Mouse (Mus musculus): ENCODE results near the gene Lpgat1. TPM values are rescaled to one million over a fixed set of nuclear protein-coding genes. Genes with fewer than 3 reads are reported as not detected.

The Lpgat1 gene
- polyA plus RNA-seq, 1 experiment from 2014 or later, result 12.4 TPM

- ATAC-seq (ENCODE audit: insufficient read depth, low FRiP score), result no peak
- WGBS, result 69% methylated on average over 2 of the region's 2 CpGs
These were observed 7.8 kb upstream of the Lpgat1 start for GRCm38 (mm10) chr1:191709811-191710210.

GRCm38 (mm10) chr1:191712224-191712838, 5.3 kb upstream of the Lpgat1 start:
- Histone ChIP-seq H3K4me1 (ENCODE audit: control insufficient read depth, insufficient read depth, low read length) (0 out of 2 replicates have a peak, but pooled peaks cover 4% of the 10 kb centered on the region), H3K9me3 (replicated peaks; ENCODE audit: control insufficient read depth, low read length) (no peaks in the 10 kb centered on the region), H3K27ac (ENCODE audit: low read length) (no peak overlapping the region), H3K27me3 (ENCODE audit: control insufficient read depth, insufficient read depth, low read length) (no peaks in the 10 kb centered on the region), H3K36me3 (ENCODE audit: control insufficient read depth, insufficient read depth, low read length) (no peaks in the 10 kb centered on the region), H3K9ac (ENCODE audit: low read length) (no peak overlapping the region), H3K4me2 (ENCODE audit: low read depth, low read length) (no peak overlapping the region), H3K4me3 (replicated peaks; ENCODE audit: low read length) (no peak overlapping the region)
- 82% methylated on average over 4 of the region's 4 CpGs for WGBS
- no peak for ATAC-seq (ENCODE audit: insufficient read depth, low FRiP score)

More at GRCm38 (mm10) chr1:191709811-191710210, 7.8 kb upstream of the Lpgat1 start:
- no peak overlapping the region for H3K27ac ChIP-seq (ENCODE audit: low read length)
- no peaks in the 10 kb centered on the region for H3K9me3 ChIP-seq (replicated peaks; ENCODE audit: control insufficient read depth, low read length)
- no peak overlapping the region for H3K4me3 ChIP-seq (replicated peaks; ENCODE audit: low read length)
- H3K27me3 ChIP-seq (ENCODE audit: control insufficient read depth, insufficient read depth, low read length), result no peaks in the 10 kb centered on the region
- H3K9ac ChIP-seq (ENCODE audit: low read length), result no peak overlapping the region
- no peaks in the 10 kb centered on the region for H3K4me1 ChIP-seq (ENCODE audit: control insufficient read depth, insufficient read depth, low read length)
- H3K4me2 ChIP-seq (ENCODE audit: low read depth, low read length), result no peak overlapping the region
- H3K36me3 ChIP-seq (ENCODE audit: control insufficient read depth, insufficient read depth, low read length), result no peaks in the 10 kb centered on the region

DNA sequence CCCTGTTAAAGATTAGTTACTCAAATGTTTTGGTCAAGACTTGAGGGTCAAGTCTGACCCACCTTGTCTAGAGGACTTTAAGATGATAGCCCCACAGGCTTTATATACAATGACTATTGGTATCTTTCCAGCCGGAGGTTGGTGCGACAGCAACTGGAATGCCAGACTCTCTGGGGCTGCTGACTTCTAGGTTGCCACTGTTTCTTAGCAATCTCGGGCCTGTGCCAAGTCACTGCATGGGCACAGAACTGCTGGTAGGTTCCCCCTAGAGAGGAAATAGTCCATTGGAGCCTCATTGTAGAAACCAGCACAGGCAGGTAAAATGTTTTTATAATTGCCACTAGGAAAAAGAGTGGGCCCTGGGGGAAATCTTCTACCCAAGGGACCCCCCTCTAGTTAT, 3.8 kb upstream of the Lpgat1 start:
- no peak overlapping the region for H3K4me2 ChIP-seq (ENCODE audit: low read depth, low read length)
- no peak overlapping the region for H3K4me3 ChIP-seq (replicated peaks; ENCODE audit: low read length)
- no peaks in the 10 kb centered on the region for H3K27me3 ChIP-seq (ENCODE audit: control insufficient read depth, insufficient read depth, low read length)
- H3K4me1 ChIP-seq (ENCODE audit: control insufficient read depth, insufficient read depth, low read length), result 0 out of 2 replicates have a peak, but pooled peaks cover 4% of the 10 kb centered on the region
- H3K27ac ChIP-seq (ENCODE audit: low read length), result no peak overlapping the region
- ATAC-seq (ENCODE audit: insufficient read depth, low FRiP score), result no peak
- H3K36me3 ChIP-seq (ENCODE audit: control insufficient read depth, insufficient read depth, low read length), result no peaks in the 10 kb centered on the region
- H3K9ac ChIP-seq (ENCODE audit: low read length), result no peak overlapping the region
- no peaks in the 10 kb centered on the region for H3K9me3 ChIP-seq (replicated peaks; ENCODE audit: control insufficient read depth, low read length)
- 82% methylated on average over 3 of the region's 3 CpGs for WGBS

GRCm38 (mm10) chr1:191715150-191715549, 2.5 kb upstream of the Lpgat1 start:
- no peaks in the 10 kb centered on the region for H3K27me3 ChIP-seq (ENCODE audit: control insufficient read depth, insufficient read depth, low read length)
- no peaks in the 10 kb centered on the region for H3K36me3 ChIP-seq (ENCODE audit: control insufficient read depth, insufficient read depth, low read length)
- no peak overlapping the region for H3K4me2 ChIP-seq (ENCODE audit: low read depth, low read length)
- WGBS, result 72% methylated on average over 2 of the region's 2 CpGs
- H3K4me3 ChIP-seq (replicated peaks; ENCODE audit: low read length), result no peak overlapping the region
- no peak overlapping the region for H3K9ac ChIP-seq (ENCODE audit: low read length)
- ATAC-seq (ENCODE audit: insufficient read depth, low FRiP score), result no peak
- no peaks in the 10 kb centered on the region for H3K9me3 ChIP-seq (replicated peaks; ENCODE audit: control insufficient read depth, low read length)
- 0 out of 2 replicates have a peak, but pooled peaks cover 9% of the 10 kb centered on the region for H3K4me1 ChIP-seq (ENCODE audit: control insufficient read depth, insufficient read depth, low read length)
- no peak overlapping the region for H3K27ac ChIP-seq (ENCODE audit: low read length)

DNA sequence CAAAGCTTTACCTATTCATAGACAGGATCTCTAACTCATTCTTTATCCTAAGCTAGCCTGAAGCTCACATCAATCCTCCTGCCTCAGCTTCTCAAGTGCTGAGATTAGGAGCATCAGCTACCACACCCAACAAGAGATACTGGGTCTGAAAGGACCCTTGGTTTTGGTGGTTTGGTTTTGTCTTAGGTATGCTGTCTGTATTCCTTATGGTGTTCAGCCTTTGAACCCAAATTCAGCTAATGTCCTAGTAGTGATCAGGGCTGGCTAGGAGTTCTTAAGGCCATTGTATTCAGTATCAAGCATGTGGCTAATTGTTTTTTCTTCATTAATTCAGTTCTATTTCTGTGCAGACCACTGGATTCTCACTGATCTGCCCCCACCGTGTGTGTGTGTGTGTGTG, 493 bp upstream of the Lpgat1 start:
- H3K9me3 ChIP-seq (replicated peaks; ENCODE audit: control insufficient read depth, low read length), result no peaks in the 10 kb centered on the region
- WGBS, result 4% methylated on average over 1 of the region's 1 CpGs
- H3K9ac ChIP-seq (ENCODE audit: low read length), result peak overlapping the region; percentile 97
- H3K27me3 ChIP-seq (ENCODE audit: control insufficient read depth, insufficient read depth, low read length), result no peaks in the 10 kb centered on the region
- H3K27ac ChIP-seq (ENCODE audit: low read length), result peak overlapping the region; percentile 92; the same call in 1 of the 2 replicates
- H3K4me2 ChIP-seq (ENCODE audit: low read depth, low read length), result peak overlapping the region; percentile 94
- peak overlapping the region; percentile 87 for H3K4me3 ChIP-seq (replicated peaks; ENCODE audit: low read length)
- no peak for ATAC-seq (ENCODE audit: insufficient read depth, low FRiP score)
- no peaks in the 10 kb centered on the region for H3K36me3 ChIP-seq (ENCODE audit: control insufficient read depth, insufficient read depth, low read length)
- H3K4me1 ChIP-seq (ENCODE audit: control insufficient read depth, insufficient read depth, low read length), result peaks cover 14% of the 10 kb centered on the region; the same call in 1 of the 2 replicates

GRCm38 (mm10) chr1:191718522-191719281, 1.1 kb downstream of the Lpgat1 start:
- peaks cover 14% of the 10 kb centered on the region for H3K4me1 ChIP-seq (ENCODE audit: control insufficient read depth, insufficient read depth, low read length)
- under 1% methylated on average over 70 of the region's 84 CpGs for whole genome bisulfite sequencing

GRCm38 (mm10) chr1:191719326-191719725, 1.7 kb downstream of the Lpgat1 start:
- Histone ChIP-seq H3K27ac (ENCODE audit: low read length) (peak overlapping the region; percentile 92; the same call in 1 of the 2 replicates), H3K4me3 (replicated peaks; ENCODE audit: low read length) (peak overlapping the region; percentile 87), H3K9me3 (replicated peaks; ENCODE audit: control insufficient read depth, low read length) (no peaks in the 10 kb centered on the region), H3K27me3 (ENCODE audit: control insufficient read depth, insufficient read depth, low read length) (no peaks in the 10 kb centered on the region), H3K4me2 (ENCODE audit: low read depth, low read length) (peak overlapping the region; percentile 94), H3K36me3 (ENCODE audit: control insufficient read depth, insufficient read depth, low read length) (no peaks in the 10 kb centered on the region), H3K4me1 (ENCODE audit: control insufficient read depth, insufficient read depth, low read length) (peaks cover 14% of the 10 kb centered on the region), H3K9ac (ENCODE audit: low read length) (peak overlapping the region; percentile 97)
- no peak for ATAC-seq (ENCODE audit: insufficient read depth, low FRiP score)
- WGBS, result 19% methylated on average over 11 of the region's 11 CpGs

More at GRCm38 (mm10) chr1:191718522-191719281, 1.1 kb downstream of the Lpgat1 start:
- Histone ChIP-seq H3K9me3 (replicated peaks; ENCODE audit: control insufficient read depth, low read length) (no peaks in the 10 kb centered on the region), H3K27me3 (ENCODE audit: control insufficient read depth, insufficient read depth, low read length) (no peaks in the 10 kb centered on the region), H3K36me3 (ENCODE audit: control insufficient read depth, insufficient read depth, low read length) (no peaks in the 10 kb centered on the region), H3K4me3 (replicated peaks; ENCODE audit: low read length) (peak overlapping the region; percentile 87), H3K9ac (ENCODE audit: low read length) (peak overlapping the region; percentile 97), H3K27ac (ENCODE audit: low read length) (peak overlapping the region; percentile 92), H3K4me2 (ENCODE audit: low read depth, low read length) (peak overlapping the region; percentile 94)
- ATAC-seq (ENCODE audit: insufficient read depth, low FRiP score), result no peak

DNA sequence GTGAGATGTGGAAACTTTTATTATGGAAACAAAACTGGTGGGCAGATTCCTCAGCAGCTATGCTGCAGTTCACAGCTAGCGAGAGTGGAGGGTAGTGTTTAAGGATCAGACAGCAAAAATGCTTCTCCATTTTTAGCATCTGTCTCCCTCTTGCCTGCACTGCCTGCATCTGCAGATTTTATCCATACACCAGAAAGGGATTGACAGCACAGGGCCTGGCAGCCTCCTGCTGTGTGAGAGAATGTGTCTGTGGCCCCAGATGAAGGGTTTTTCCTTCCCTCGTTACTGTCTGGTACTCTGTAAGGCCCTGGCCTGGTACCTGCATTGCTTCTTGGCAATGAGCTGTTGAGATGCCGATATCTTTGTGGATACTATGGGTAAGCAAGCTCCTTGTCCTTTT, 2.8 kb downstream of the Lpgat1 start:
- 0 out of 2 replicates have a peak overlapping the region, but pooled peaks have one; percentile 9 for H3K4me2 ChIP-seq (ENCODE audit: low read depth, low read length)
- H3K9me3 ChIP-seq (replicated peaks; ENCODE audit: control insufficient read depth, low read length), result no peaks in the 10 kb centered on the region
- H3K9ac ChIP-seq (ENCODE audit: low read length), result 0 out of 2 replicates have a peak overlapping the region, but pooled peaks have one; percentile 11
- H3K4me1 ChIP-seq (ENCODE audit: control insufficient read depth, insufficient read depth, low read length), result peaks cover 14% of the 10 kb centered on the region
- WGBS, result 80% methylated on average over 3 of the region's 3 CpGs
- 0 out of 2 replicates have a peak overlapping the region, but pooled peaks have one; percentile 3 for H3K4me3 ChIP-seq (replicated peaks; ENCODE audit: low read length)
- H3K27me3 ChIP-seq (ENCODE audit: control insufficient read depth, insufficient read depth, low read length), result no peaks in the 10 kb centered on the region
- H3K36me3 ChIP-seq (ENCODE audit: control insufficient read depth, insufficient read depth, low read length), result no peaks in the 10 kb centered on the region
- no peak overlapping the region for H3K27ac ChIP-seq (ENCODE audit: low read length)
- ATAC-seq (ENCODE audit: insufficient read depth, low FRiP score), result no peak

DNA sequence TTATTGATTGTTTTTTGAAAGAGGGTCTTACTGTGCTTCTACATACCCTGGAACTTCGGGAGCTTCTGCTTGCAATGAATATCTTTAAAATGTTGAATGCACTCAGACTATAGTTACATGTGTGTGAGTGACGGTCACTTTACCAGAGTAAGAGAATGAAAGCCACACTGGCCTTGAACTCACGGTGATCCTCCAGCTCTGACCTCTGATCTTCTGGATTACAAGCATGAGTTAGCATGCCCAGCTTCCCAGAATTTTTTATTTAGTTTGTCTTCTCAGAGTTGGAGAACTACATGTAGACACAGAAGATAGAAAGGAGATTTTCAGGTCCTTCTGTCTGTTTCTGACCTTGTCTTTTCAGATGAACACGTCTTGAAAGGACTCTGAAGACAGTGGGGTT, 5.1 kb downstream of the Lpgat1 start:
- no peak for ATAC-seq (ENCODE audit: insufficient read depth, low FRiP score)
- H3K27ac ChIP-seq (ENCODE audit: low read length), result no peak overlapping the region
- no peak overlapping the region for H3K4me2 ChIP-seq (ENCODE audit: low read depth, low read length)
- peaks cover 10% of the 10 kb centered on the region for H3K4me1 ChIP-seq (ENCODE audit: control insufficient read depth, insufficient read depth, low read length)
- 84% methylated on average over 4 of the region's 4 CpGs for WGBS
- no peak overlapping the region for H3K9ac ChIP-seq (ENCODE audit: low read length)
- no peaks in the 10 kb centered on the region for H3K27me3 ChIP-seq (ENCODE audit: control insufficient read depth, insufficient read depth, low read length)
- no peaks in the 10 kb centered on the region for H3K36me3 ChIP-seq (ENCODE audit: control insufficient read depth, insufficient read depth, low read length)
- H3K4me3 ChIP-seq (replicated peaks; ENCODE audit: low read length), result no peak overlapping the region
- no peaks in the 10 kb centered on the region for H3K9me3 ChIP-seq (replicated peaks; ENCODE audit: control insufficient read depth, low read length)

All from stomach, embryonic 16.5 days (tissue).